Mouse (Mus musculus) ES-Bruce4 (cell line): ENCODE results near the gene Fdx1l.

Experiments used
- CTCF ChIP-seq: IDR thresholded peaks from one replicate; pipeline ENCODE4 v1.8.1; 2011; ENCODE audit warnings: low read depth, low read length
- POLR2A ChIP-seq: IDR thresholded peaks from one replicate; pipeline ENCODE4 v1.8.1; 2011; ENCODE audit warnings: low read length; ENCODE audit not compliant: insufficient read depth

GRCm38 (mm10) chr9:21114190-21114589 lies 40.8 kb upstream of the Fdx1l start:
- TF ChIP-seq CTCF = no peak
- no peak for TF ChIP-seq POLR2A
